Mouse (Mus musculus): ENCODE measurements at regions not wholly inside any gene's neighbourhood (a gene's known extent, or its start where the extent isn't known, plus 50 kb on each side); places are given as distances from the start of the nearest gene placed in this dataset.

GRCm38 (mm10) chr8:125325736-125326135, 243.9 kb downstream of the Sipa1l2 start:
- no peak for DNase-seq (ENCODE audit: low read depth, low spot score)

- no peak for DNase-seq (ENCODE audit: low read depth, low spot score)
These were observed 247.0 kb downstream of the Sipa1l2 start for GRCm38 (mm10) chr8:125322561-125322960.

- no peak for DNase-seq (ENCODE audit: low read depth, low spot score)
These were observed 252.0 kb downstream of the Sipa1l2 start for GRCm38 (mm10) chr8:125317584-125317991.

GRCm38 (mm10) chr8:125315736-125316135, 253.9 kb downstream of the Sipa1l2 start:
- DNase-seq (ENCODE audit: low read depth, low spot score): no peak

- DNase-seq (ENCODE audit: low read depth, low spot score): no peak
These were observed 254.6 kb downstream of the Sipa1l2 start for GRCm38 (mm10) chr8:125314996-125315395.

- no peak for DNase-seq (ENCODE audit: low read depth, low spot score)
These were observed 255.2 kb downstream of the Sipa1l2 start for GRCm38 (mm10) chr8:125314221-125314984.

- DNase-seq (ENCODE audit: low read depth, low spot score): no peak
These were observed 257.4 kb downstream of the Disc1 start for GRCm38 (mm10) chr8:125311228-125312053.
